Mouse (Mus musculus): Measurements from ENCODE around the gene Paqr8. TPM values are rescaled to one million over a fixed set of nuclear protein-coding genes. Genes with fewer than 3 reads are reported as not detected.

Gene Paqr8
- polyA plus RNA-seq, 1 experiment from 2014 or later, result 4.1 TPM

GRCm38 (mm10) chr1:20933457-20933856 is 43.1 kb downstream of the Paqr8 start:
- peak; percentile 73 for ATAC-seq (ENCODE audit: insufficient number of reproducible peaks, low FRiP score)
- WGBS, result 23% methylated on average over 7 of the region's 7 CpGs

GRCm38 (mm10) chr1:20935106-20935505 is 44.7 kb downstream of the Paqr8 start:
- 78% methylated on average over 22 of the region's 22 CpGs for WGBS
- Histone ChIP-seq H3K4me2 (no peak overlapping the region), H3K4me3 (no peak overlapping the region), H3K27me3 (replicated peaks) (no peaks in the 10 kb centered on the region), H3K9me3 (replicated peaks) (no peaks in the 10 kb centered on the region), H3K9ac (no peak overlapping the region), H3K27ac (ENCODE audit: poor library complexity, severe bottlenecking) (no peak overlapping the region), H3K4me1 (replicated peaks) (peaks cover 8% of the 10 kb centered on the region; the same call in 1 of the 2 replicates), H3K36me3 (peaks cover 13% of the 10 kb centered on the region)
- ATAC-seq (ENCODE audit: insufficient number of reproducible peaks, low FRiP score), result peak; percentile 61

More at GRCm38 (mm10) chr1:20933457-20933856, 43.1 kb downstream of the Paqr8 start:
- H3K4me3 ChIP-seq, result no peak overlapping the region
- no peaks in the 10 kb centered on the region for H3K27me3 ChIP-seq (replicated peaks)
- peaks cover 13% of the 10 kb centered on the region for H3K36me3 ChIP-seq
- H3K27ac ChIP-seq (ENCODE audit: poor library complexity, severe bottlenecking), result no peak overlapping the region
- no peak overlapping the region for H3K9ac ChIP-seq
- H3K4me1 ChIP-seq (replicated peaks), result peaks cover 8% of the 10 kb centered on the region; the same call in 1 of the 2 replicates
- H3K4me2 ChIP-seq, result no peak overlapping the region
- no peaks in the 10 kb centered on the region for H3K9me3 ChIP-seq (replicated peaks)

GRCm38 (mm10) chr1:20939046-20939445 is 48.6 kb downstream of the Paqr8 start:
- H3K4me1 ChIP-seq (replicated peaks), result peaks cover 8% of the 10 kb centered on the region; the same call in 1 of the 2 replicates
- no peak overlapping the region for H3K9ac ChIP-seq
- H3K36me3 ChIP-seq, result peaks cover 13% of the 10 kb centered on the region
- H3K4me3 ChIP-seq, result no peak overlapping the region
- H3K27ac ChIP-seq (ENCODE audit: poor library complexity, severe bottlenecking), result no peak overlapping the region
- H3K4me2 ChIP-seq, result no peak overlapping the region
- WGBS, result 21% methylated on average over 3 of the region's 3 CpGs
- H3K27me3 ChIP-seq (replicated peaks), result no peaks in the 10 kb centered on the region
- ATAC-seq (ENCODE audit: insufficient number of reproducible peaks, low FRiP score), result no peak
- peaks cover 5% of the 10 kb centered on the region for H3K9me3 ChIP-seq (replicated peaks)

GRCm38 (mm10) chr1:20940151-20940550 is 49.7 kb downstream of the Paqr8 start:
- Histone ChIP-seq H3K36me3 (peaks cover 3% of the 10 kb centered on the region; the same call in 1 of the 2 replicates), H3K27ac (ENCODE audit: poor library complexity, severe bottlenecking) (no peak overlapping the region), H3K4me2 (peak overlapping the region; percentile 40), H3K9ac (no peak overlapping the region), H3K4me3 (no peak overlapping the region), H3K27me3 (replicated peaks) (no peaks in the 10 kb centered on the region), H3K9me3 (replicated peaks) (peaks cover 5% of the 10 kb centered on the region), H3K4me1 (replicated peaks) (peaks cover under 1% of the 10 kb centered on the region; the same call in 1 of the 2 replicates)
- peak; percentile 42; the same call in 1 of the 2 replicates for ATAC-seq (ENCODE audit: insufficient number of reproducible peaks, low FRiP score)
- WGBS, result 44% methylated on average over 16 of the region's 16 CpGs

GRCm38 (mm10) chr1:20941322-20941721 is 50.9 kb downstream of the Paqr8 start:
- Histone ChIP-seq H3K9me3 (replicated peaks) (peaks cover 5% of the 10 kb centered on the region), H3K36me3 (no peaks in the 10 kb centered on the region), H3K9ac (no peak overlapping the region), H3K27me3 (replicated peaks) (no peaks in the 10 kb centered on the region), H3K4me2 (no peak overlapping the region), H3K4me1 (replicated peaks) (no peaks in the 10 kb centered on the region), H3K4me3 (no peak overlapping the region), H3K27ac (ENCODE audit: poor library complexity, severe bottlenecking) (no peak overlapping the region)
- WGBS, result 54% methylated on average over 2 of the region's 2 CpGs
- no peak for ATAC-seq (ENCODE audit: insufficient number of reproducible peaks, low FRiP score)

GRCm38 (mm10) chr1:20941857-20942256 is 51.5 kb downstream of the Paqr8 start:
- H3K9me3 ChIP-seq (replicated peaks), result peaks cover 5% of the 10 kb centered on the region
- ATAC-seq (ENCODE audit: insufficient number of reproducible peaks, low FRiP score), result no peak
- no peaks in the 10 kb centered on the region for H3K27me3 ChIP-seq (replicated peaks)
- no peak overlapping the region for H3K9ac ChIP-seq
- 87% methylated on average over 7 of the region's 7 CpGs for WGBS
- H3K4me2 ChIP-seq, result no peak overlapping the region
- H3K4me1 ChIP-seq (replicated peaks), result no peaks in the 10 kb centered on the region
- H3K27ac ChIP-seq (ENCODE audit: poor library complexity, severe bottlenecking), result no peak overlapping the region
- H3K36me3 ChIP-seq, result no peaks in the 10 kb centered on the region
- H3K4me3 ChIP-seq, result no peak overlapping the region

GRCm38 (mm10) chr1:20943016-20943415 is 52.6 kb downstream of the Paqr8 start:
- no peak overlapping the region for H3K27ac ChIP-seq (ENCODE audit: poor library complexity, severe bottlenecking)
- H3K27me3 ChIP-seq (replicated peaks), result no peaks in the 10 kb centered on the region
- H3K9me3 ChIP-seq (replicated peaks), result peaks cover 5% of the 10 kb centered on the region
- no peaks in the 10 kb centered on the region for H3K4me1 ChIP-seq (replicated peaks)
- H3K36me3 ChIP-seq, result no peaks in the 10 kb centered on the region
- WGBS, result 92% methylated on average over 2 of the region's 2 CpGs
- H3K4me2 ChIP-seq, result no peak overlapping the region
- ATAC-seq (ENCODE audit: insufficient number of reproducible peaks, low FRiP score), result no peak
- H3K9ac ChIP-seq, result no peak overlapping the region
- H3K4me3 ChIP-seq, result no peak overlapping the region

GRCm38 (mm10) chr1:20951300-20951763 is 60.9 kb downstream of the Paqr8 start, which contains the start of gene Efhc1:
Efhc1 (plus strand) TSS chr1:20951626.
- Histone ChIP-seq H3K36me3 (no peaks in the 10 kb centered on the region), H3K9me3 (replicated peaks) (no peaks in the 10 kb centered on the region), H3K27ac (ENCODE audit: poor library complexity, severe bottlenecking) (peak within 1 kb of the TSS; percentile 44; the same call in 1 of the 2 replicates), H3K4me1 (replicated peaks) (peaks cover 4% of the 10 kb centered on the region; the same call in 1 of the 2 replicates), H3K9ac (peak within 1 kb of the TSS; percentile 66), H3K4me3 (peak within 1 kb of the TSS; percentile 60), H3K27me3 (replicated peaks) (no peaks in the 10 kb centered on the region), H3K4me2 (peak within 1 kb of the TSS; percentile 82)
- WGBS, result under 1% methylated on average over 22 of the region's 23 CpGs
- peak; percentile 95 for ATAC-seq (ENCODE audit: insufficient number of reproducible peaks, low FRiP score)

GRCm38 (mm10) chr1:20951799-20952198 is 61.4 kb downstream of the Paqr8 start:
- Histone ChIP-seq H3K9me3 (replicated peaks) (no peaks in the 10 kb centered on the region), H3K27me3 (replicated peaks) (no peaks in the 10 kb centered on the region), H3K4me2 (peak overlapping the region; percentile 82), H3K27ac (ENCODE audit: poor library complexity, severe bottlenecking) (no peak overlapping the region), H3K4me1 (replicated peaks) (peaks cover 4% of the 10 kb centered on the region; the same call in 1 of the 2 replicates), H3K4me3 (peak overlapping the region; percentile 60), H3K9ac (peak overlapping the region; percentile 66), H3K36me3 (no peaks in the 10 kb centered on the region)
- ATAC-seq (ENCODE audit: insufficient number of reproducible peaks, low FRiP score), result peak; percentile 56; the same call in 1 of the 2 replicates
- WGBS, result 6% methylated on average over 16 of the region's 16 CpGs

- Histone ChIP-seq H3K27ac (ENCODE audit: poor library complexity, severe bottlenecking) (no peak overlapping the region), H3K4me3 (no peak overlapping the region), H3K4me1 (replicated peaks) (peaks cover 4% of the 10 kb centered on the region; the same call in 1 of the 2 replicates), H3K9ac (no peak overlapping the region; the same call in 1 of the 2 replicates), H3K27me3 (replicated peaks) (no peaks in the 10 kb centered on the region), H3K36me3 (no peaks in the 10 kb centered on the region), H3K9me3 (replicated peaks) (no peaks in the 10 kb centered on the region), H3K4me2 (no peak overlapping the region)
- WGBS, result 75% methylated on average over 3 of the region's 3 CpGs
- ATAC-seq (ENCODE audit: insufficient number of reproducible peaks, low FRiP score), result no peak
These were observed 64.5 kb downstream of the Paqr8 start for GRCm38 (mm10) chr1:20954876-20955275.

- no peaks in the 10 kb centered on the region for H3K4me1 ChIP-seq (replicated peaks)
- H3K27me3 ChIP-seq (replicated peaks), result no peaks in the 10 kb centered on the region
- H3K27ac ChIP-seq (ENCODE audit: poor library complexity, severe bottlenecking), result no peak overlapping the region
- no peaks in the 10 kb centered on the region for H3K36me3 ChIP-seq
- ATAC-seq (ENCODE audit: insufficient number of reproducible peaks, low FRiP score), result no peak
- 75% methylated on average over 2 of the region's 2 CpGs for WGBS
- no peaks in the 10 kb centered on the region for H3K9me3 ChIP-seq (replicated peaks)
- no peak overlapping the region for H3K4me2 ChIP-seq
- no peak overlapping the region for H3K4me3 ChIP-seq
- no peak overlapping the region for H3K9ac ChIP-seq
These were observed 79.2 kb downstream of the Paqr8 start for GRCm38 (mm10) chr1:20969642-20970041.

- Histone ChIP-seq H3K9ac (no peak overlapping the region), H3K27ac (ENCODE audit: poor library complexity, severe bottlenecking) (no peak overlapping the region)
- WGBS, result 76% methylated on average over 6 of the region's 6 CpGs
These were observed 83.0 kb downstream of the Paqr8 start for GRCm38 (mm10) chr1:20973389-20973788.

More at GRCm38 (mm10) chr1:20973389-20973788, 83.0 kb downstream of the Paqr8 start:
- no peaks in the 10 kb centered on the region for H3K27me3 ChIP-seq (replicated peaks)
- no peak overlapping the region for H3K4me2 ChIP-seq
- H3K9me3 ChIP-seq (replicated peaks), result no peaks in the 10 kb centered on the region
- no peak overlapping the region for H3K4me3 ChIP-seq
- no peaks in the 10 kb centered on the region for H3K36me3 ChIP-seq
- no peak for ATAC-seq (ENCODE audit: insufficient number of reproducible peaks, low FRiP score)
- no peaks in the 10 kb centered on the region for H3K4me1 ChIP-seq (replicated peaks)
